Mouse (Mus musculus) large intestine, adult 2 months (tissue): ENCODE data around the gene Adra2c. TPM values are rescaled to one million over a fixed set of nuclear protein-coding genes. Genes with fewer than 3 reads are reported as not detected.

ENCODE experiments used
- DNase-seq: peaks from one replicate; pipeline ENCODE4 v3.0.0-alpha.2; 2012; ENCODE audit warnings: low read depth, low spot score
- WGBS: fragments of 180-500 bp; shearing (Covaris S2); methylation state at CpG from one replicate; pipeline ENCODE4 v1.1.7; 2018; 5-methylcytosine and 5-hydroxymethylcytosine counted together
- polyA plus RNA-seq: library from polyadenylated mRNA; depleted of rRNA; stranded (reverse); fragments of >200 nt; gene quantifications from 2 replicates; pipeline ENCODE4 v1.2.3, GENCODE M21; 2012; rRNA removed

Adra2c gene
- polyA plus RNA-seq, 1 experiment: 0.52 TPM

GRCm38 (mm10) chr5:35306692-35307091, 28.6 kb downstream of the Adra2c start:
- no peak for DNase-seq
- WGBS: 82% methylated on average over 1 of the region's 1 CpGs

- no peak for DNase-seq
- WGBS: 52% methylated on average over 7 of the region's 7 CpGs
Measured at GRCm38 (mm10) chr5:35309853-35310252, 31.7 kb downstream of the Adra2c start.

GRCm38 (mm10) chr5:35311738-35312250, 33.7 kb downstream of the Adra2c start:
- WGBS: 68% methylated on average over 5 of the region's 5 CpGs
- DNase-seq: no peak

- DNase-seq: no peak
- under 1% methylated on average over 21 of the region's 21 CpGs for WGBS
Measured at GRCm38 (mm10) chr5:35313231-35313821, 35.2 kb downstream of the Adra2c start.

- WGBS: 17% methylated on average over 18 of the region's 18 CpGs
- DNase-seq: no peak
Measured at GRCm38 (mm10) chr5:35313826-35314586, 35.9 kb downstream of the Adra2c start.

GRCm38 (mm10) chr5:35314629-35315028, 36.5 kb downstream of the Adra2c start:
- 21% methylated on average over 3 of the region's 3 CpGs for WGBS
- no peak for DNase-seq

GRCm38 (mm10) chr5:35315204-35315603, 37.1 kb downstream of the Adra2c start:
- DNase-seq: no peak
- 78% methylated on average over 3 of the region's 3 CpGs for WGBS

GRCm38 (mm10) chr5:35320650-35321049, 42.5 kb downstream of the Adra2c start:
- no peak for DNase-seq
- WGBS: 71% methylated on average over 2 of the region's 2 CpGs

GRCm38 (mm10) chr5:35330822-35331221, 52.7 kb downstream of the Adra2c start:
- WGBS: 75% methylated on average over 4 of the region's 4 CpGs
- no peak for DNase-seq

Other genes starting within 250 kb of the Adra2c start
- gene Hgfac, start 236.8 kb upstream of the Adra2c start, polyA plus RNA-seq: 85.1 and 89.7 TPM in 2 replicates
- gene Dok7, start 221.6 kb upstream of the Adra2c start, polyA plus RNA-seq: 0.69 and 1.0 TPM in 2 replicates
- 18.5 and 20.5 TPM in 2 replicates for gene Lrpap1, start 172.6 kb upstream of the Adra2c start, polyA plus RNA-seq
- gene Hmx1, start 110.8 kb downstream of the Adra2c start, polyA plus RNA-seq: not detected in 2 replicates
- gene Cpz, start 247.4 kb downstream of the Adra2c start, polyA plus RNA-seq: 1.1 and 1.2 TPM in 2 replicates